Mouse (Mus musculus): ENCODE results near the gene Rbm10.

The Rbm10 gene

DNA sequence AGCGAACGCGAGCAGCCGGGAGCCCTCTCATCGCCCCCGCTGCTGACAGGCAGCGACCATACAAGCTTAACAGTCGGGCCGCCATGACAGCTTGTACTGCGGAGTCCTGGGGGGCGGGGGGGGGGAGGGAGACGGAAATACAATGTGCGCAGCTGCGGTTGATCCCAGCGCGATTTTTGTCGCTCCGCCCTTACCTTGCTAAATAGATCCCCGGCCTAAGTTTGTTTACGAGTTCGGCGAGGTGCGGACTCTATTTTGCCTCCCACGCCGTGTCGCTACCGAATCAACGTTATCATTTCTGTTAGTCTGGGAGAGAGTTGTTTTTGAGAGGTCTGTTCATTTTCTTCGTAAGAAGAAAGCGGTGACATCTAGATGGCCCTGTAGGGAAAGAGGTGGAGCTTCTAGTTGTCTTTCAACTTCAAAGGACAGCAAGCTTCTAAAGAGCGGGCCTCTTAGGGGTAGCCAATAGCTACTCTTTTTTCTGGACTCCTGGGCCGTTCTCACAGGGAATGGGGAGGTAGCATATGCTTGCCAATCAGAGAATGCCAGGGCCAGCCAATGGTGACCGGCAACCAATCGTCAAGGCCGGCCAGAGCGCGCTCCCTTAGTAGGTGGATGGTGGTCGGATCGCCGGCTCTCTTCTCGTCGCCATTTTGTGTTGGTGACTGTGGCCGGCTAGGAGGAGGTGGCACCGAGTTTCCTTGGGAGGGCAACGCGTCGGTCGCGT is at the start of gene Rbm10, which contains the start of gene Ndufb11:
TSS of gene Rbm10 (plus strand) at position 328 of the 727 bp plus-strand sequence.
TSS of gene Ndufb11 (minus strand) at position 444 of the 727 bp plus-strand sequence.
- in situ Hi-C loops (cut with MboI), result no loop called here

DNA sequence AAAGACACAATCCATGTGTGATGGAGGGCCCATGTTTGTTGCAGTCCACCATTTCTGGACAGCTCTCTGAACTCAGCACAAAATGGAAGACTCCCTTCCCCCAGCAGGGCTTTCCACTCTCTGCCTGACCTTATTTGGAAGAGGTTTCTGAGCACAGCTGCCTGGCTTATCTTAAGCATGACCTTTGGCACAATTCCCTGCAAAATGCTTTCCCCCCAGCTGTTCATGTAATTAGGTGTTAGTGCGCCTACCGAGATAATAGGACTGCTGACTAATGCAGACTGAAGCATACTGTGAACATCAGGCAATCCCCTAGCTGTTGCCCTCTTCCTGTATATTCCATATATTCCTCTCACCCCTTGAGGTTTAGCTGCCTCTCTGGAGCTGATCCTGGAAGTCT is 46.3 kb upstream of the Rbm10 start:
- in situ Hi-C loops (cut with MboI), result no loop called here

GRCm38 (mm10) chrX:20572683-20573082 is 44.6 kb upstream of the Rbm10 start:
- in situ Hi-C loops (cut with MboI), result no loop called here

DNA sequence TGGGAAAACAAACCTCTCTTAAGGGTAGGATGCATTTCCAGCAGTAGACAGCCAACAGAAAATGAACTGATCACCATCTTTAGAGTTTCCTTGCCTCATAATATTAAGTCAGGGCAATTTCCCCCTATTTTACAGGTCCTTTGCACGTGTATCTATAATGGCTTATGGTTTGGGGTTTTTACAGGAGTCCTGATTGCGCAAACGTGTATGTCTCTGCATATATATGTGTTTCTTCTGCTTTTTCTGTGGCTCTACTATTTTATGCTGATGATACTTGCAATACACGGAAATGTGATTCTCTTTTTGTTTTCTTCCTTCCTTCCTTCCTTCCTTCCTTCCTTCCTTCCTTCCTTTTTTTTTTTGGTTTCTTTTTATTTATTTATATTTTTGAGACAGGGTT is 43.4 kb upstream of the Rbm10 start:
- in situ Hi-C loops (cut with MboI), result no loop called here

DNA sequence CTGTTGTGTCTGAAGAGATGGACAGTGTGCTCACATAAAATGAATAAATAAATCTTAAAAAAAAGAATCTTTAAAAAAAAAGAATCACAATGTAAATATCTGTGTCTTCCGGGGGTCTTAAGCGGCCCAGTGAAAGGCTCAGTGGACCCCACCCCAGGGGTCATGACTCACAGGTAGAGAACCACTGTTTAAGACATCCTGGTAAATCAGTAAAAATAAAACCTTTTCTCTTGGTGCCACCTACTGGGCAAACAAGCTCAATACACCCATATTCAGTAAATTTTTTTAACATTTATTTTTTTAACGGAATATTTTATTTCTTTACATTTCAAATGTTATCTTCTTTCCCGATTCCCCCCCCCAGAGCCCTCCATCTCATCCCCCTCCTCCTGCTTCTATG is 29.3 kb upstream of the Rbm10 start:
- in situ Hi-C loops (cut with MboI), result no loop called here

GRCm38 (mm10) chrX:20608500-20608899 is 8.8 kb upstream of the Rbm10 start:
- in situ Hi-C loops (cut with MboI), result no loop called here

DNA sequence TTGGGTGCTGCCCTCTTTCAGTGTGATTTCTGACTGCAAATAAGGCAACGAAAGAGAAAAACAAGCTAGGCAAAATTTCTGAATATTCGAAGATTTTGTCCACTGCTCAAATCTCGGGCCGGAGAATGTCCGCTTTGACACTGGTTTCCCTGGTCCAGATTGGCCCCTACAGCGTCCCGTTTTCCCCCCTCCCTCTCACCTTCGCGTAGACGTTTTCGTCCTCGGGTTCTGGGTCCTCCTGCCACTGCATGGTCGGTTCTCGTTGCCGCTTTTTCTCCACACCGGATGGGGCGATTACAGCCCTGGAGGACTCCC is 485 bp upstream of the Rbm10 start:
- in situ Hi-C loops (cut with MboI), result no loop called here

DNA sequence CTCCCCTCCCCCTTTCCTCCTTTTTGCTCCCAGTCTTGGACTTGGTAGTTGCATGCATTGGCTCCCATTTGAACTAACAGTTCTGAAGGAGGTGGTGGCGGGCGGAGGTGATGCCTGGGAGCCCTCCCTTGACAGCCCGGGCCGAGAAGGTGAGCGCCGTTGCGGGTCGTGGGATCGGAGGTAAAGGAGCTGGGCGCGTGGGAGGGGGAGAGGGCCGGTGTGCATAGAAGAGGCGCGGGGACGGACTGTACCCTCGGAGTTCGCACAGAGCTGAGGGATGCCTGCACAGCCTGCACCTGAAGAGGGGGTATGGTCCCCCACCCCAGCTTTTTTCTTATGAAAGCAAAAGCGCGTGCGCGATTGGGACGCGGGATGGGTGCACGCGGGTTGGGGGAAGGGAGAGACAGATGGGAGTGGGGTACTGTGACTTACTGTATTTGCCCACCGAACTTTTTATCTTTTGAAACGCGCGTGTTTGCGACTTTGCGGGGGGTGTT is 648 bp downstream of the Rbm10 start:
- in situ Hi-C loops (cut with MboI), result no loop called here

- in situ Hi-C loops (cut with MboI), result no loop called here
These were observed 20.8 kb downstream of the Rbm10 start for GRCm38 (mm10) chrX:20638141-20638540.

DNA sequence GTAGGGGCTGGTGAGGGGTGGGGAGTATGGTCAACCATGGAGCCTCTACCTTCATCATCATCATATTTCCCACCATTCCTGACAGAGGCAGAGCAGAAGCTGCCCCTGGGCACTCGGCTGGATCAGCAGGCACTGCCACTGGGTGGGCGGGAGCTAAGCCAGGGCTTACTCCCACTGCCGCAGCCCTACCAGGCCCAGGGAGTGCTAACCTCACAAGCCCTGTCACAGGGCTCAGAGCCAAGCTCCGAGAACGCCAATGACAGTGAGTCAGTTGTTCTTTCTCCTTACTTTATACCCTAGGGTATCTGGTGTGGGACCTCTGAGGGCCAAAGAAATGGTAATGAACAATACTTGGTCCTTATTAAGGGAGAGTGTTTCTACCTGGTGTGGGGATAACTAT is 27.5 kb downstream of the Rbm10 start:
- in situ Hi-C loops (cut with MboI), result no loop called here

GRCm38 (mm10) chrX:20657593-20657992 is 40.3 kb downstream of the Rbm10 start:
- in situ Hi-C loops (cut with MboI), result loop anchor here (25.0 kb wide), 2 partner anchors 130 to 305 kb away; partner anchors contain the start of genes Araf, Elk1 and Uxt

GRCm38 (mm10) chrX:20658026-20658652 is 40.8 kb downstream of the Rbm10 start, which contains the start of gene Uba1:
Gene Uba1, plus strand, starts transcription at chrX:20658326.
- in situ Hi-C loops (cut with MboI), result loop anchor here (25.0 kb wide), 2 partner anchors 129 to 304 kb away; partner anchors contain the start of genes Araf, Elk1 and Uxt

- in situ Hi-C loops (cut with MboI), result loop anchor here (25.0 kb wide), 2 partner anchors 128 to 303 kb away; partner anchors contain the start of genes Araf, Elk1 and Uxt
These were observed 41.6 kb downstream of the Rbm10 start for GRCm38 (mm10) chrX:20658891-20659406.

DNA sequence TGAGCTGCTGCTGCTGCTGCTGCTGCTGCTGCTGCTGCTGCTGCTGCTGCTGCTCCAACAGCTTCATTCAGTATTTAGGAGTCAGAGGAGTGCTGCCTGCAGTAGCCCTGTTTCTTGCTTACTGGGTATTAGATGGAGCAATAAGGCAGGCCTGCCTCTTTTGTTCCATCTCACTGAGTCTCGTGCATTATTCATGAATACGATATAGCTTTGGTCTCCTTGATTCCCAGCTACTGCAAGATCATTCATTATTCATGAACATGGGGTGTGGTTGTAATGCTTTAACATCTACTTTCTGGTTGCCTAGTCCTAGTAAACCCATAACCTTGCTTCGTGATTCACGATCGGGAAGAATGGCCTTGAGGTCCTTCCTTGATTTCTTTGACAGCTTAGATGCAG is 45.0 kb downstream of the Rbm10 start:
- in situ Hi-C loops (cut with MboI), result loop anchor here (25.0 kb wide), 2 partner anchors 125 to 300 kb away; partner anchors contain the start of genes Araf, Elk1 and Uxt

DNA sequence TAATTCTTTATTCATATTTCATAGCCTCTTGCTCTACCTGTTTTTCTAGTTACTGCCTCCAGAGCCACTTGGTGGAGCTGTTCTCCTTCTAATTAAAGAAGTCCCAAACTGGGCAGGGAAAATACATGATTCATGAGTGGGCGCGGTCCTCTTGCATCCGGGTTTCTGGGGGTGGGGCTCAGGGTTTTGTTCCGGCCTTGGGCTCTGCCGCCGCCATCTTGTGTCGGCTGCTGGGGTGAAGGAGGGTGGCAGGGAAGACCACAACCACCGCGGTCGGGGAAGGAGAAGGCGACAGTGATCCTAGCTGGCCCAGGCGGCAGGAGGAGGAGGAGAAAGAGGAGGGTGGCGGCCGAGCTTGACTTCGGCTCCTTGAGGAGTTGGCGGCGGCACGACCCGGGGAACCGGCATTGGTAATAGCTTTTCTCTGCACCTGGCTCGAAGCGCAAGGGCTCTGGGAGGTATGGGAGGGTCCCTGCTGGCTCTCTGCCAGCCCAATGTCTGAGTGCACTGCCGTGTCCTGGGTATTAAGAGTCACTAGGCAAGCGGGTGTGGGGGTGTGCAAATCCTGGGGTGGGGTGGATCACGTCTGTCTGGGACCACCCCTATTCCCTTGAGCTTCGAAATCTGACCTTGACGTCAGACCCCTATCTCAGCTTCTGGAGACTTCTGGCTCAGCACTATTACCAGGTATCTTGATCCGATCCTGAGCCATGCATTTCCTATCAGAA is 45.6 kb downstream of the Rbm10 start:
- in situ Hi-C loops (cut with MboI), result loop anchor here (25.0 kb wide), 2 partner anchors 124 to 299 kb away; partner anchors contain the start of genes Araf, Elk1 and Uxt

- in situ Hi-C loops (cut with MboI), result loop anchor here (25.0 kb wide), 2 partner anchors 124 to 299 kb away; partner anchors contain the start of genes Araf, Elk1 and Uxt
These were observed 46.1 kb downstream of the Rbm10 start for GRCm38 (mm10) chrX:20663444-20663790.

DNA sequence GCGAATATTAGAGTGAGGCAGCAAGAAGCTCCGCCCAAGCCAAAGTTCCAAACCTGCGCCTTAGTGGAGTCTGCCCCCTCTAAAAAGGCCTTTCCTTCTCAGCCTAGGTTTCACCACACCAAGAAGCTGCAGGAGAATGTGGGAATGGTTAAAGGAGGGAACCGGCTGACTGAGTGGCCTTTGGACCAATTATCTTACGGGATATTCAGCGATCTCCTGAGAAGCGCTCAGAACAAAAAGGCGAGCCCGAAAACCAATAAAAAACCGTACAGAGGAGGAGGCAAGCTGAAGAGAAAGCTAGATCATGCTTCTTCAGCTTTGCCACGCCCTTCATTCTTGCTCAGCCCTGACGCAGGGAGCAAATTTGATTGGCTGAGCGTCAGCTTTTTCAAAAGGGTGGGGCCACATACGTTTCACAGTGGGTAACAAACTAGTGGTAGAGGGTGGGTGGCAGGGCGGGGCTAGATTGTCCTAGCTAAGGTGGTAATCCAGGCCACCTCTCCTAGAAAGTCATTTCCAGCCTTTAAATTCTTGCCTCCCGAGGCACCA is 70.3 kb downstream of the Rbm10 start, which contains the start of gene Cdk16:
TSS of gene Cdk16 (plus strand) at position 436 of the 549 bp plus-strand sequence.
- in situ Hi-C loops (cut with MboI), result no loop called here

DNA sequence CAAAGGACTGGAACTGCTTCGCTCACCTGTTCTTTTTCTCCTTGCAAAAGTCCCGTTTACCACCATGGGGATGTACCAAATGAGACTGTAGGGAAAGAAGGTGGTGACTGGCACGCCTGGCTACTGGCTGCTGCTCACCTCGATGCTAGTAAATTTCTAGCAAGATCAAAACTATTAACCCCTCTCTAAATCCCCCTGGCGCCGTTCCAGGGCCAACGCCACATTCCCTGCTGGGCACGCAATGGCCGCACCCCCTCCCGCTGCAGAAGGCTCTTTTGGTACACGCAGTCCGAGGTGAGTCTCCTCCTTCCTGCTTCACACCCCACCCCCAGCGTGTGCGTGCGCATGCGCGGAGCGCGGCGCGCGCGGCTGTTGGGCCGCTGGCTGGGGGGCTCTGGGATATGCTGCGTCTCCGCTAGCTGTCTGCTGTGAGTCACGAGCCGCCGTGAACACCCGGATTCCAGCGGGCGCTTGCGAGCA is 70.8 kb downstream of the Rbm10 start:
- in situ Hi-C loops (cut with MboI), result no loop called here

DNA sequence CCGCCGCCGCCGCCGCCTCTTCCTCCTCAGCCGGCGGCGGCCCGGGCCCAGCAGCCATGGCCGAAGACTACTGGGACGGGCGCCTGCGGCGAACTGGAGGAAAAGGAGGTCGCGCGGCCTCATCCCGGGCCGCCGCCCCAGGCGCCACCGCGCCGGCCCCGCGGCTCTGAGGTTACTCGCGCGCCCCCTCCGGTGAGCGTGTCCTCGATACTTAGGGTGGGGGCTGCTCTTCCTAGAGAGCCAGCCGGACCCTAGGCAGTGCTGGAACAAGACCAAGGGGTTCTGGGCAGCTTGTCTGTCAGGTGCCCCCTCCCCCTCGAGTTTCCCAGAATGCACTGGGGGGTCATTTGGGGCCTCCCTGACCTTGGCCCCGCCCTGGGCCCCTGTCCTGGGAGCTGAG is 71.3 kb downstream of the Rbm10 start:
- in situ Hi-C loops (cut with MboI), result no loop called here

DNA sequence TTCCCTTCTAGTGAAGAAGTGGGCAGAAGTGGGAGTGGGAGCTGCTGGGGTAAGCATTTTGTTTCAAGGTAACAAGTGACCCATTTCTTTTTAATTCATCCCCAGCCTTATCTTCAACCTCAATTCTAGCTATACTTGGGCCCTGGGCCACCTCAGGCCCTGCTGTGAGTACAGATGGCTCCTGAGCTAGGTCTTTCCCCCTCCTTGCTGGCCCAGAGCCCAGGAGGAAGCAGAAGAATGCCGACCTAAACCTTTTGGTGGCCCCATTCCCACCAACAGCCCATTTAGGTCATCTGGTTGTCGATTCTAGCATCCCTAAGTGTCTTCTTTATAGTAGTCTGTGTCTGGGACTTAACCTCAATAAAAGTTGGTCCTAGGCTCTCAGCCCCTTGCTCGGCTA is 74.3 kb downstream of the Rbm10 start:
- in situ Hi-C loops (cut with MboI), result no loop called here

- in situ Hi-C loops (cut with MboI), result no loop called here
These were observed 75.3 kb downstream of the Rbm10 start for GRCm38 (mm10) chrX:20692616-20693015.
